Mouse (Mus musculus) stomach, embryonic 15.5 days (tissue): ENCODE measurements around the gene Trim63. TPM values are rescaled to one million over a fixed set of nuclear protein-coding genes. Genes with fewer than 3 reads are reported as not detected.

Experiments used
- ATAC-seq: fragments of 200-750 bp; cut with Nextera tagmentation; 2 replicates; pipeline ENCODE4 v1.8.0; 2017; ENCODE audit warnings: low read depth, moderate number of reproducible peaks, moderate TSS enrichment; ENCODE audit not compliant: insufficient read depth, low FRiP score
- H3K27ac ChIP-seq: fragments of 300-500 bp; sonication (generic); 2 replicates; pipeline ENCODE4 v1.5.1; 2015; ENCODE audit warnings: mild to moderate bottlenecking, inconsistent platforms
- H3K27me3 ChIP-seq: fragments of 300-500 bp; sonication (generic); replicated peaks from 2 replicates; pipeline ENCODE4 v1.6.1; 2015; ENCODE audit warnings: inconsistent platforms
- H3K36me3 ChIP-seq: fragments of 300-500 bp; sonication (generic); 2 replicates; pipeline ENCODE4 v1.6.1; 2015; ENCODE audit warnings: inconsistent platforms
- H3K4me1 ChIP-seq: fragments of 300-500 bp; sonication (generic); 2 replicates; pipeline ENCODE4 v1.6.1; 2015; ENCODE audit warnings: inconsistent platforms
- H3K4me2 ChIP-seq: fragments of 300-500 bp; sonication (generic); 2 replicates; pipeline ENCODE4 v1.6.1; 2015; ENCODE audit warnings: mild to moderate bottlenecking, inconsistent platforms
- H3K4me3 ChIP-seq: fragments of 300-500 bp; sonication (generic); replicated peaks from 2 replicates; pipeline ENCODE4 v1.5.1; 2015; ENCODE audit warnings: inconsistent platforms
- H3K9ac ChIP-seq: fragments of 300-500 bp; sonication (generic); 2 replicates; pipeline ENCODE4 v1.6.1; 2015; ENCODE audit warnings: inconsistent platforms
- H3K9me3 ChIP-seq: fragments of 300-500 bp; sonication (generic); 2 replicates; pipeline ENCODE4 v1.6.1; 2016; ENCODE audit warnings: inconsistent platforms
- WGBS: fragments of 180-500 bp; shearing (Covaris S2); methylation state at CpG from one replicate; pipeline ENCODE4 v1.1.7; 2015; 5-methylcytosine and 5-hydroxymethylcytosine counted together
- polyA plus RNA-seq: library from polyadenylated mRNA; unstranded; fragments of >200 nt; fragmentation: Nextera tagmentation; extraction: Ambion mirVana; gene quantifications from 2 replicates; pipeline ENCODE4 v1.2.1, GENCODE M21; 2015

Trim63 gene
- polyA plus RNA-seq, 1 experiment from 2014 or later = 0.41 TPM

DNA sequence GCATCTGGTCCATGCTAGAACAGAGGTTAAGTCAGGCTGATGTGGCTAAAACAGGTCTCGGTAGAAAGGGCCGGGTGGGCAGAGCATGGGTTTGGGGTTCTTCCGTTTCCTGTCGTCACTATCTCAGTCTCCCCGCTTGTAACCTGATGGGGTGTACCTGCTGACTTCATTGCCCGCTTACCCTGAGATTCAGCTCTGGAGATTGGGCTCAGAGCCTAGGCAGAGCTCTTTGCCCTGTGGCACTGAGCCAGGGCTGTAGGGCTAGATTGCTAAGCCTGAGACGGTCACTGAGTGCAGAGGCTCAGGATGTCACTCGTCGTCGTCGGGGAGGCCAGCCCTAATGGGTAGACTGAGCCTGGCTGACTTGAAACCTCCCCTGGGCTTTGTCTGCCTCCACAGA is 33.2 kb downstream of the Trim63 start:
- ATAC-seq = no peak
- Histone ChIP-seq H3K4me3 (no peak overlapping the region), H3K4me2 (no peak overlapping the region), H3K27me3 (peaks cover 14% of the 10 kb centered on the region), H3K36me3 (no peaks in the 10 kb centered on the region), H3K27ac (no peak overlapping the region), H3K9me3 (no peaks in the 10 kb centered on the region), H3K9ac (no peak overlapping the region), H3K4me1 (peaks cover 14% of the 10 kb centered on the region)
- WGBS = 72% methylated on average over 11 of the region's 11 CpGs

DNA sequence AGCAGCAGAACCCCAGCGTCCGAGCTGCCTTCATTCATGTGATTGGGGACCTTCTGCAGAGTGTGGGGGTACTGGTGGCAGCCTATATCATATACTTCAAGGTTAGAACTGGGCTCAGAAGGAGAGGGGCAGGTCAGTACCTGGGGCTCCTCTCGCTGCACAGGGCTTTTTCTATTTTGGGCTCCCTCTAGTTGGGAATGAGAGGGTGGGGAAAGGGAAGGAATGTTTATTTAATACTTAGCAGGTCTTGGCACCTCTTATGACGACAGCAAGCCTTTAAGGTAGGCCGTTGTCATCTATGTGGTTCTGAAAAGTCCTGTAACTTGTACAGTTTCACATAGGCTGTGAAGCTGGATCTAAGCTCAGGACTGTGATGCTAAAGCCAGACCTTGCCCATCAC is 33.6 kb downstream of the Trim63 start:
- ATAC-seq = no peak
- Histone ChIP-seq H3K4me2 (no peak overlapping the region), H3K9me3 (no peaks in the 10 kb centered on the region), H3K9ac (no peak overlapping the region), H3K4me1 (peaks cover 10% of the 10 kb centered on the region), H3K4me3 (no peak overlapping the region), H3K36me3 (no peaks in the 10 kb centered on the region), H3K27ac (no peak overlapping the region), H3K27me3 (peaks cover 10% of the 10 kb centered on the region)
- 70% methylated on average over 5 of the region's 5 CpGs for WGBS

- no peak for ATAC-seq
- Histone ChIP-seq H3K27ac (no peak overlapping the region), H3K4me3 (no peak overlapping the region), H3K27me3 (peaks cover 5% of the 10 kb centered on the region; the same call in 1 of the 2 replicates), H3K4me1 (0 out of 2 replicates have a peak, but pooled peaks cover 5% of the 10 kb centered on the region), H3K9me3 (no peaks in the 10 kb centered on the region), H3K4me2 (no peak overlapping the region), H3K9ac (no peak overlapping the region), H3K36me3 (no peaks in the 10 kb centered on the region)
- WGBS = 90% methylated on average over 7 of the region's 7 CpGs
Measured at GRCm38 (mm10) chr4:134349829-134350228, 34.9 kb downstream of the Trim63 start.

DNA sequence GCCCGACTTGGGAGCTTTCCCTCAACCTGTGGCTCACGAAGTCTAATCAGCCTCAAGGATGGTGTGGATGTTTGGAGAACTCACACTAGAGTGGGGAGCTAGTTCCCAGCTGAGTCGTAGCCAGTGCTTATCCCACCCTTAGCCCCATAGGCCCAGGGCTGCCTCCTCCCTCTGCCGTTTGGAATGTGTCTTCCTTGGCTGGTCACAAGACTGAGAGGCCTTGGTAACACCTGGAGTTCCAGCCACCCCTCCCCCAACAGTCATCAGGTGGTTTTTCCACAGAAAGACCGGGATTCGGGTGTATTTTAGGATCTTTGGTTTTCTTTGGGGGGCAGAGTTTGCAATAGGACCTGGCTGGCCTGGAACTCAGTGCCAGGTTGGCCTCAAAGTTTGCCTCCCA is 35.7 kb downstream of the Trim63 start:
- ATAC-seq = no peak
- peaks cover 5% of the 10 kb centered on the region; the same call in 1 of the 2 replicates for H3K4me1 ChIP-seq
- WGBS = 81% methylated on average over 6 of the region's 6 CpGs

DNA sequence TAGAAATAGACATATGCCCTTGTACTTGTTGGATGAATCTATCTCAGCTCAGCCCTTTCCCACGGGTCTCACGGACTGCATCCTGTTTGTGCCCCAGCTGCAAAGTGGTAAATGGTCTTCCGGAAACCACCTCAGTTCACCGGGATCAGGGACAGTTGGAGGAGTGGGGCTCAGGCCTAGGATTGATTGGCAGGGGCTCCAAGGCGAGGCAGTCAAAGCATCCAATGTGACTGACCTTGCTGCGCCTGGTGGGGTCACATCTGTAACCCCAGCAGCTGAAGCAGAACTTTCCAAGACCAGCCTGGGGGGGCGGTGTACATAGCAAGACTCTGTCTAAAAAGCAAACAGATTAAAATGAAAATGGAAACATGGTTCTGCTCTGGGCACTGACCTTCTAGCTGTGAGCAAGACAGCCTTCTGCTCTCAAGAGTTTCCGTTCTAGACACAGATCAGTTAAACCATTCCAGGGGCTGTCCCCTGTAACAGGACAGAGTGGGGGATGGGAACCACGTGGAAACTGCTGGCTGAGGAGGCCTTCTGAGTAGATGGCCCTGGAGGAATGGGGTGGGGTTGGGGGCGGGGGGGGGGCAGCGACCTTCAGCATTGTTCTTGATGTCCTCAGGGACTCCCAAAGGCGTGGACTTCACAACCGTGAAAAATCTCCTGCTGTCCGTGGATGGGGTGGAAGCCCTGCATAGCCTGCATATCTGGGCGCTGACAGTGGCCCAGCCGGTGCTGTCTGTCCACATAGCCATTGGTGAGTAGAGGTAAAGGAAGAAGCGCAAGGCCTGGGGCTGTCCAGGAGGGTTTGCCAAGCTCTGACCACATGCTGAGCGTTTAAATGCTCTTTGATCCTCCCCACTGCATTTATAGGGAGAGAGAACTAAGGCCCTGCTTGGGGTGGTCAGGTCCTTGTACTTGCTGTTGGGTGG is 36.7 kb downstream of the Trim63 start:
- Histone ChIP-seq H3K9ac (no peak overlapping the region), H3K4me3 (no peak overlapping the region), H3K27ac (no peak overlapping the region), H3K36me3 (no peaks in the 10 kb centered on the region), H3K9me3 (no peaks in the 10 kb centered on the region), H3K27me3 (no peaks in the 10 kb centered on the region), H3K4me2 (no peak overlapping the region), H3K4me1 (peaks cover 15% of the 10 kb centered on the region)
- WGBS = 49% methylated on average over 18 of the region's 18 CpGs
- ATAC-seq = no peak

More for the DNA sequence above, 35.7 kb downstream of the Trim63 start:
- Histone ChIP-seq H3K4me3 (no peak overlapping the region), H3K27ac (no peak overlapping the region), H3K36me3 (no peaks in the 10 kb centered on the region), H3K4me2 (no peak overlapping the region), H3K9me3 (no peaks in the 10 kb centered on the region), H3K9ac (no peak overlapping the region), H3K27me3 (peaks cover 1% of the 10 kb centered on the region; the same call in 1 of the 2 replicates)

- no peaks in the 10 kb centered on the region for H3K9me3 ChIP-seq
- 79% methylated on average over 12 of the region's 12 CpGs for WGBS
- no peak overlapping the region for H3K4me2 ChIP-seq
- H3K4me1 ChIP-seq = peaks cover 16% of the 10 kb centered on the region
- H3K27ac ChIP-seq = no peak overlapping the region
- no peak for ATAC-seq
- no peak overlapping the region for H3K4me3 ChIP-seq
- H3K36me3 ChIP-seq = no peaks in the 10 kb centered on the region
- H3K27me3 ChIP-seq = no peaks in the 10 kb centered on the region
- H3K9ac ChIP-seq = no peak overlapping the region
Measured at GRCm38 (mm10) chr4:134352261-134352707, 37.4 kb downstream of the Trim63 start.

DNA sequence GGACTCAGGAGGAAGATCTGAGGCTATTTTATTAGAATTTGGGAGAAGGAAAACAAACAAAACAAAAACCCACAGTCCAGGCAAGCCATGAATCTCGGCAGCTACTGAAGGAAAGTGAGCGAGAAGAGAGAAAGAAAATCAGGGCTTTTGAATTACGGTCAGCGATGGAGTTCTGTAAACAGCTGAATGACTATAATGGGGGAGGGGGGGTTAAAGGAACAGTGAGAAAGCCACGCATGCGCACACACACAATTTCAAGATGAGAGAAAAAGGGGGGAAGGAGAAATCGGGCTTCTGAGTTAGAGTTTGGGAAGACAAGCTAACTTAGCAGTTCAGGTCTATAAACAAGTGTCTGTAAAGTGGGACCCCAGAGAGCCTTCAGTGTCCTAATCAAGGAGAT is 38.0 kb downstream of the Trim63 start:
- Histone ChIP-seq H3K9ac (no peak overlapping the region), H3K36me3 (no peaks in the 10 kb centered on the region), H3K27me3 (no peaks in the 10 kb centered on the region), H3K27ac (no peak overlapping the region), H3K4me3 (no peak overlapping the region), H3K9me3 (no peaks in the 10 kb centered on the region), H3K4me2 (no peak overlapping the region), H3K4me1 (peaks cover 16% of the 10 kb centered on the region)
- WGBS = 58% methylated on average over 7 of the region's 7 CpGs
- no peak for ATAC-seq

GRCm38 (mm10) chr4:134353527-134354409 is 38.8 kb downstream of the Trim63 start:
- 60% methylated on average over 5 of the region's 5 CpGs for WGBS
- H3K36me3 ChIP-seq = no peaks in the 10 kb centered on the region
- H3K27me3 ChIP-seq = no peaks in the 10 kb centered on the region
- H3K27ac ChIP-seq = peak overlapping the region; percentile 23; the same call in 1 of the 2 replicates
- no peaks in the 10 kb centered on the region for H3K9me3 ChIP-seq
- H3K4me3 ChIP-seq = no peak overlapping the region
- H3K9ac ChIP-seq = no peak overlapping the region
- peaks cover 16% of the 10 kb centered on the region for H3K4me1 ChIP-seq
- H3K4me2 ChIP-seq = no peak overlapping the region
- ATAC-seq = no peak

GRCm38 (mm10) chr4:134355841-134356452 is 41.0 kb downstream of the Trim63 start:
- H3K9me3 ChIP-seq = no peaks in the 10 kb centered on the region
- H3K4me2 ChIP-seq = peak overlapping the region; percentile 5; the same call in 1 of the 2 replicates
- WGBS = 34% methylated on average over 16 of the region's 16 CpGs
- no peaks in the 10 kb centered on the region for H3K36me3 ChIP-seq
- H3K27ac ChIP-seq = peak overlapping the region; percentile 68
- peak; percentile 67 for ATAC-seq
- H3K27me3 ChIP-seq = no peaks in the 10 kb centered on the region
- no peak overlapping the region for H3K4me3 ChIP-seq
- peaks cover 16% of the 10 kb centered on the region for H3K4me1 ChIP-seq
- no peak overlapping the region for H3K9ac ChIP-seq

- peak; percentile 70 for ATAC-seq
- Histone ChIP-seq H3K9me3 (no peaks in the 10 kb centered on the region), H3K27ac (peak overlapping the region; percentile 68), H3K9ac (no peak overlapping the region), H3K27me3 (no peaks in the 10 kb centered on the region), H3K4me2 (peak overlapping the region; percentile 42), H3K4me3 (peak overlapping the region; percentile 8; the same call in 1 of the 2 replicates), H3K36me3 (no peaks in the 10 kb centered on the region), H3K4me1 (peaks cover 15% of the 10 kb centered on the region)
- 14% methylated on average over 22 of the region's 22 CpGs for WGBS
Measured at GRCm38 (mm10) chr4:134356591-134357460, 41.9 kb downstream of the Trim63 start.

GRCm38 (mm10) chr4:134357461-134357771 is 42.5 kb downstream of the Trim63 start:
- Histone ChIP-seq H3K4me1 (peaks cover 11% of the 10 kb centered on the region), H3K27me3 (no peaks in the 10 kb centered on the region), H3K27ac (peak overlapping the region; percentile 68), H3K4me2 (peak overlapping the region; percentile 42), H3K9ac (no peak overlapping the region), H3K9me3 (no peaks in the 10 kb centered on the region), H3K4me3 (peak overlapping the region; percentile 8; the same call in 1 of the 2 replicates), H3K36me3 (no peaks in the 10 kb centered on the region)
- 38% methylated on average over 17 of the region's 17 CpGs for WGBS
- ATAC-seq = 0 out of 2 replicates have a peak, but pooled peaks have one; percentile 3
